Mouse (Mus musculus) small intestine, adult 2 months (tissue): ENCODE measurements around the gene Pard3. TPM values are rescaled to one million over a fixed set of nuclear protein-coding genes. Genes with fewer than 3 reads are reported as not detected.

ENCODE experiments used
- H3K27ac ChIP-seq: fragments of 200-500 bp; 2 replicates; pipeline ENCODE4 v1.5.1; 2012; ENCODE audit warnings: low read depth, low read length, control low read depth, inconsistent platforms; ENCODE audit not compliant: insufficient read depth
- H3K27me3 ChIP-seq: fragments of 200-500 bp; 2 replicates; pipeline ENCODE4 v1.6.1; 2012; ENCODE audit warnings: mild to moderate bottlenecking, moderate library complexity, low read length, inconsistent platforms; ENCODE audit not compliant: control insufficient read depth, insufficient read depth
- H3K36me3 ChIP-seq: fragments of 200-500 bp; 2 replicates; pipeline ENCODE4 v1.6.1; 2012; ENCODE audit warnings: mild to moderate bottlenecking, low read length, control low read depth, inconsistent platforms; ENCODE audit not compliant: control insufficient read depth, insufficient read depth
- H3K4me1 ChIP-seq: fragments of 200-500 bp; 2 replicates; pipeline ENCODE4 v1.6.1; 2012; ENCODE audit warnings: low read length, inconsistent platforms, mixed read lengths; ENCODE audit not compliant: control insufficient read depth, insufficient read depth, insufficient read length
- H3K4me3 ChIP-seq: fragments of 200-500 bp; 2 replicates; pipeline ENCODE4 v1.5.1; 2012; ENCODE audit warnings: low read depth, mild to moderate bottlenecking, control low read depth, inconsistent platforms, low read length, moderate library complexity
- CTCF ChIP-seq: fragments of 200-500 bp; IDR thresholded peaks from 2 replicates; pipeline ENCODE4 v1.5.1; 2012; ENCODE audit warnings: low read depth, mild to moderate bottlenecking, control low read depth, inconsistent platforms, low read length, moderate library complexity, mixed read lengths; ENCODE audit not compliant: insufficient replicate concordance, insufficient read length; ENCODE audit errors: extremely low read depth
- POLR2A ChIP-seq: fragments of 200-500 bp; IDR thresholded peaks from 2 replicates; pipeline ENCODE4 v1.6.1; 2012; ENCODE audit warnings: low read depth, mild to moderate bottlenecking, control low read depth, inconsistent platforms, low read length, moderate library complexity
- WGBS: fragments of 180-500 bp; shearing (Covaris S2); methylation state at CpG from one replicate; pipeline ENCODE4 v1.1.7; 2018; 5-methylcytosine and 5-hydroxymethylcytosine counted together
- polyA plus RNA-seq: library from polyadenylated mRNA; depleted of rRNA; stranded (reverse); fragments of >200 nt; gene quantifications from 2 replicates; pipeline ENCODE4 v1.2.3, GENCODE M21; 2012

Pard3 gene
- polyA plus RNA-seq, 1 experiment = 52.9 TPM

DNA sequence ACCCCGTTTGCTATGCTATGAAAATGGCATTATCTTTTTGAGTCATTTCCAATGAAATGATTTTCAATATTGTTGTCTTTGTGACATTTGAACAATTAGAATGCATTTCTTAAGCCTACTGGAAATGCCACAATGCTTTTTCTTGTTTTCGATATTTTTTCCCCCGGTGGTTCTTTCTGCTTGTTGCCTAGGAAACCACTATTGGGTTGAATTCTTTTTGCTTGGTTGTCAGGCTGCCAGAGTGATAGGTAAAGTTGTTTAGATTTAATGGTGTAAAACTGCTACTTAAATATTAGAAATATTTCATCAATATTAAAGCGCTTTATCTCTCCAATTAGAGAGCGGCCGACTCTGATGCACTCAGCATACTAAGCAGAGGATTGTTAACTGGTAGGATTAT lies 230.4 kb downstream of the Pard3 start:
- H3K4me3 ChIP-seq = no peak overlapping the region
- WGBS = 96% methylated on average over 6 of the region's 6 CpGs
- no peak for TF ChIP-seq POLR2A
- no peak for TF ChIP-seq CTCF

GRCm38 (mm10) chr8:127295848-127296247 lies 232.2 kb downstream of the Pard3 start:
- WGBS = 94% methylated on average over 13 of the region's 13 CpGs
- no peak overlapping the region for H3K4me3 ChIP-seq

More for the DNA sequence above, 230.4 kb downstream of the Pard3 start:
- no peaks in the 10 kb centered on the region for H3K27me3 ChIP-seq
- peaks cover 4% of the 10 kb centered on the region; the same call in 1 of the 2 replicates for H3K4me1 ChIP-seq
- H3K36me3 ChIP-seq = no peaks in the 10 kb centered on the region
- H3K27ac ChIP-seq = no peak overlapping the region

GRCm38 (mm10) chr8:127300493-127300892 lies 236.8 kb downstream of the Pard3 start:
- Histone ChIP-seq H3K4me3 (no peak overlapping the region), H3K27me3 (no peaks in the 10 kb centered on the region), H3K4me1 (no peaks in the 10 kb centered on the region), H3K27ac (no peak overlapping the region), H3K36me3 (no peaks in the 10 kb centered on the region)
- TF ChIP-seq CTCF (no peak), POLR2A (no peak)
- 93% methylated on average over 5 of the region's 5 CpGs for WGBS

More at GRCm38 (mm10) chr8:127295848-127296247, 232.2 kb downstream of the Pard3 start:
- H3K27me3 ChIP-seq = no peaks in the 10 kb centered on the region
- TF ChIP-seq POLR2A = no peak
- TF ChIP-seq CTCF = no peak
- peaks cover 4% of the 10 kb centered on the region; the same call in 1 of the 2 replicates for H3K4me1 ChIP-seq
- no peaks in the 10 kb centered on the region for H3K36me3 ChIP-seq
- no peak overlapping the region for H3K27ac ChIP-seq

GRCm38 (mm10) chr8:127302847-127303445 lies 239.3 kb downstream of the Pard3 start:
- Histone ChIP-seq H3K36me3 (no peaks in the 10 kb centered on the region), H3K4me1 (0 out of 2 replicates have a peak, but pooled peaks cover 2% of the 10 kb centered on the region), H3K4me3 (no peak overlapping the region), H3K27ac (no peak overlapping the region), H3K27me3 (no peaks in the 10 kb centered on the region)
- no peak for TF ChIP-seq CTCF
- TF ChIP-seq POLR2A = no peak
- 77% methylated on average over 6 of the region's 6 CpGs for WGBS

GRCm38 (mm10) chr8:127307026-127307425 lies 243.3 kb downstream of the Pard3 start:
- Histone ChIP-seq H3K36me3 (no peaks in the 10 kb centered on the region), H3K27ac (no peak overlapping the region), H3K4me3 (no peak overlapping the region), H3K4me1 (0 out of 2 replicates have a peak, but pooled peaks cover 2% of the 10 kb centered on the region), H3K27me3 (no peaks in the 10 kb centered on the region)
- TF ChIP-seq CTCF (no peak), POLR2A (no peak)
- 87% methylated on average over 5 of the region's 5 CpGs for WGBS

- no peak overlapping the region for H3K27ac ChIP-seq
- H3K36me3 ChIP-seq = no peaks in the 10 kb centered on the region
- H3K27me3 ChIP-seq = no peaks in the 10 kb centered on the region
- 0 out of 2 replicates have a peak, but pooled peaks cover 2% of the 10 kb centered on the region for H3K4me1 ChIP-seq
- H3K4me3 ChIP-seq = no peak overlapping the region
- 24% methylated on average over 1 of the region's 1 CpGs for WGBS
- no peak for TF ChIP-seq POLR2A
- no peak for TF ChIP-seq CTCF
Observed at GRCm38 (mm10) chr8:127309363-127309762, 245.7 kb downstream of the Pard3 start.

DNA sequence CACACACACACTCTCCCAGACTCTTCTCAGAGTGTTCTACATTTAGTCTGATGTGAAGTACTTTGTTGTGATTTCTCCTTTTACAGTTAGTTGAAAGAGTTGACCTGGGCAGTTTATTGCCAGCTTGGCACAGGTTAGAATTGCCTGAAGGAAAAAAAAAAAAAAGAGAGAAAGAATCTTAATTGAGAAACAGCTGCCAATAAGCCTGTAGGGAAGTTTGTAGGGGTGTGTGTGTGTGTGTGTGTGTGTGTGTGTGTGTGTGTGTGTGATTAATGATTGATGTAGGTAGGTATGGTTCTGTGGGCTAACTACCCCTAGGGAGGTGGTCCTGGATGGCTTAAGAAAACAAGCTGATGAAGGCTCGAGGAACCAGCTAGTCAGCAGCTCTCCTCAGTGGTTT lies 252.1 kb downstream of the Pard3 start:
- WGBS = 32% methylated on average over 1 of the region's 1 CpGs
- no peaks in the 10 kb centered on the region for H3K36me3 ChIP-seq
- H3K27ac ChIP-seq = no peak overlapping the region
- TF ChIP-seq CTCF (no peak), POLR2A (no peak)
- H3K4me1 ChIP-seq = peaks cover 2% of the 10 kb centered on the region; the same call in 1 of the 2 replicates
- no peaks in the 10 kb centered on the region for H3K27me3 ChIP-seq
- H3K4me3 ChIP-seq = no peak overlapping the region
